Mouse (Mus musculus) gastrocnemius, postnatal 25 days (tissue): Measurements from ENCODE around the gene Dmrta2. TPM values are rescaled to one million over a fixed set of nuclear protein-coding genes. Genes with fewer than 3 reads are reported as not detected.

Experiments
- DNase-seq: peaks from one replicate; pipeline ENCODE4 v3.0.0; 2022
- total RNA-seq, 2 experiments: library from RNA; stranded (reverse); gene quantifications; 1 replicate in 1 of 2; 2 replicates in 1 of 2; pipeline ENCODE4 v1.2.3; 2021

Gene Dmrta2
- total RNA-seq, 2 experiments from 2014 or later, result not detected

DNA sequence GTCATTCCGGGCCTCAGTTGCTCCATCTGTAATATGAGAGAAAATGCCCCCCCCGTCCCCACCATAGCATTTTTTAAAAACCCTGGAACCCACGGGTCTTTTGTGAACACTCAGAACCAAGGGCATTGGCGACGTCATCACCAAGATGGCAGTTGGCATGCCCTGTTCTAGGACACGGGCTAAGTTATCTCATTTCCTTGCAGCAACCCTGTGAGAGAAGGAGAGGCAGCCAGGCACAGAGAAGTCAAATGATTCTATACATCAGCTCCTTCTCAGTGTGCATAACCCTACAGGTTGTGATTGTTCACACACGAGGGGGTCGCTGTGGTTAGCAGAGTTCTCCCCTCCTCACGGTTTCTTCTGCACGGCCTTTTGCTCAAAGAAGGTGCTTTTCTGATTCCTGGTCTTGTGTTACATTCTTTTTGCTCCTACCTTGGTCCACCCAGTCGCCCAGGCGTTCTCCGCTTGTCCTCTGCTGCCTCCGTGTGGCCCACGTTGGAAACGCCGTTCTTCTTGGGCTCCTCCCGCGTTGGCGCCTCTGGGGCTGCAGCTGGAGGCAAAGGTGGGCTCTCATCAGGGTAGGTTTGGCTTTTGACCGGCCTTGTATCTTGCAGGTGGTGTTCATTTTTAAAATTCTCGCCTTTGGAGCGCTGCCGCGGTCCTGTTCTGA is 44.2 kb downstream of the Dmrta2 start:
- DNase-seq, result no peak

DNA sequence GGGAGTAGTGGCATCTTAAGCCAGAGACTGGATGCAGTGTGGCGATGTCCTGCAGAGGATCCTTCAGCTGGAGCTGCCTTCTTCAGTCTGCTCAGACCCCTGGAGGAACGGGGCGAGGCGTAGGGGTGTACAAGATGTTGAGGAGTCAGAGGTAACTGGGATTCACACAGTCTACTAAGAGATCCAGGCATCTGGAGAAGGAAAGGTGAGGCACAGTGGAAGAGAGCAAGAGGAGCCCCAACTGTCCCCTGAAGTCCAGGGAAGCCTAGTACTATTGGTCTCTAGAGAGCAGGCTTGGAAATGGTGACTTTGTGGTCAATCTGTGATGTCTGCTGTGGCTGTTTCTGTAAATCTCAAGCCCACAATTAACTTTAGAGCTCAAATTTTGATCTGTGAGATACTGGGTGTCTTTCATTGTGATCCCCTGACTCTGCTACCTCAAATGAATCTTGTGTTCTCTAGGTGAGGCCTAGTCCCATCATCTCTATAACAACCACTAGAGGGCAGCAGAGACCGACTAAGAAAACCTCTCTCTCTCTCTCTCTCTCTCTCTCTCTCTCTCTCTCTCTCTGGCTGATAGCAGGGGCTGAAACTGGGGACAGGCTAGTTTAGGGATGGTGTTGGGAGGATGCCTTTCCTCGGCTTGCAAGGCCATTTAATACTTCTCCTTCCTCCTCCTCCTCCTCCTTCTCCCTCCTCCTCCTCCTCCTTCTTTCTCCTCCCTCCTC is 50.8 kb downstream of the Dmrta2 start:
- DNase-seq, result no peak

DNA sequence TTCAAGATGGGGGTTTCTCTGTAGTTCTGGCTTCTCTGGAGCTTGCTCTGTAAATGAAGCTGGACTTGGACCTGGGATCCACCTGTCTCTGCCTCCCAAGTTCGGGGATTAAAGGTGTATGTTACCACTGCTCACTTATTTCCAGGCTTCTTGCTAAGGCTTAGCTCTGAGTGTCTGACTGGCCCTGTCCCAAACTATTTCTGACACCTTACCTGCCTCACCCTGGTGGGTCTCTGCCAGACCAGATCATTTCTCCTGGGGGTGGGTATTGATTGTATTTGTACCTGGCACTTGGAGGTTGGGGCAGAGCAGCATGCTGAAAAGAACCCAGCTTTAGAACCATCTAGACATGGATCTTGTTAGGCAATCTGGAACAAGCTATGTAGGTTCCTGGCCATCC is 51.6 kb downstream of the Dmrta2 start:
- no peak for DNase-seq
